Mouse (Mus musculus) C2C12 (cell line): ENCODE results near the gene Ptma.

Experiments used
- CTCF ChIP-seq: IDR thresholded peaks from one replicate; pipeline ENCODE4 v1.5.1; 2011; ENCODE audit not compliant: control insufficient read depth, insufficient read depth, insufficient read length
- USF1 ChIP-seq: IDR thresholded peaks from one replicate; pipeline ENCODE4 v1.6.1; 2011; ENCODE audit warnings: low read depth, mild to moderate bottlenecking, control low read depth, moderate library complexity

DNA sequence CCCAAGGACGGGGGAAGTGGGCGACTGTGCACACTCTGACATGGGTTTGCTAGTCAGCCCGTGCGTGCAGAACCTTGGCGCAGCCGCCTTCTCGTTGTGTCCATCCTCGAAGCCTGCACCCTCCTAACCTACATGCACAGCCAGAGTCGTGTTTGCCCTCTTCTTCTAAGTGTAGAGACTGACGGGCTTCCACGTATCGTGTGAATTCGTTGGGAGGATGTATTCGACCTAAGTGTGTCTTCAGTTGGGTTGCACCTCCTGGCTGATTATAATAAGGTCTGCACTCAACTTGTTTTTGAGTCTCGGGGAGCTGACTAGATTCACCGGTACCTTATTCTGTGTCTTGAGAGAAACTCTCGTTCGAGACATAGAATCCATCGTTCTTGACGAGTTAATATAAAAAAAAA is 38.6 kb upstream of the Ptma start:
- no peak for TF ChIP-seq CTCF
- TF ChIP-seq USF1 = no peak
